Comparison of ENCODE assay signal across 19 mouse cellular contexts in the genomic region with DNA sequence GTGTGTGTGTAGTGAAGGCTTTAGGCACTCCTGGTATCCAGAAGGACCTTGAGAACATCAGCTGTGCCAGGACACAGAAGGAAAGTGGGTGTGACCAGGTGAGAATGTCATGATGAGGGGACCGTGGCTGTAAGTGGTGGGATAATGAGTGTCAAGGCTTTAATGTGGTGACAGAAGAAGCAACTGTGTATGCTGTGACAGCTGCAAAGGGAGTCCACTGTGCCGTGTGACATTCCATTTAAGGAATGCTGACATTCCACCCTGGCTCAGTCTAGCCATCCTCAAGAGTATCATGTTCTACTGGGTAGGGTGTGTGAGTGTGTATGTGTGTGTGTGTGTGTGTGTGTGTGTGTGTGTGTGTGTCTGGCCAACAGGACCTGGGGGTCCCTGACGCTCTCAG.
DNase-seq lines count a peak whose midpoint lies in the region; ATAC-seq and TF ChIP-seq lines count a peak whose summit lies in the region.
"Had no signal": no experiment of that assay in that cellular context is flagged by ENCODE, and none has a peak within 500 bp of the region (broad histone marks: within the 10 kb centered on the region; RNA-seq: fewer than 3 reads in every experiment).

No protein-coding gene starts in this region.

- peaks cover 6% of the 10 kb centered on the region; the same call in 1 of the 2 replicates for H3K4me1 ChIP-seq in heart, postnatal 0 days (ENCODE audit: control insufficient read depth, insufficient read depth)
- no peaks in the 10 kb centered on the region for H3K4me1 ChIP-seq in heart, adult 2 months (ENCODE audit: control insufficient read depth, insufficient read depth, low read length)
- H3K4me1 ChIP-seq in lung, embryonic 16.5 days (replicated peaks; ENCODE audit: control insufficient read depth, insufficient read depth, low read length): peaks cover 4% of the 10 kb centered on the region
- H3K4me1 ChIP-seq in lung, adult 2 months (ENCODE audit: control insufficient read depth, insufficient read depth, low read length): no peaks in the 10 kb centered on the region
- peaks cover 4% of the 10 kb centered on the region; the same call in 1 of the 2 replicates for H3K4me1 ChIP-seq in limb, embryonic 14.5 days (ENCODE audit: control insufficient read depth, insufficient read depth, low read length)

- no peaks in the 10 kb centered on the region for H3K9me3 ChIP-seq in heart, postnatal 0 days (replicated peaks; ENCODE audit: control insufficient read depth, low read length)
- H3K9me3 ChIP-seq in lung, embryonic 16.5 days (ENCODE audit: control insufficient read depth, low read length): no peaks in the 10 kb centered on the region
- H3K9me3 ChIP-seq in limb, embryonic 14.5 days (ENCODE audit: control insufficient read depth, low read length): no peaks in the 10 kb centered on the region
- H3K9me3 ChIP-seq: heart, embryonic 15.5 days; hindbrain, embryonic 10.5 days; midbrain, embryonic 13.5 days had no signal

- no peaks in the 10 kb centered on the region for H3K36me3 ChIP-seq in heart, postnatal 0 days (replicated peaks; ENCODE audit: control insufficient read depth, insufficient read depth, low read length)
- H3K36me3 ChIP-seq in heart, adult 2 months (ENCODE audit: control insufficient read depth, insufficient read depth, low read length): no peaks in the 10 kb centered on the region
- no peaks in the 10 kb centered on the region for H3K36me3 ChIP-seq in lung, embryonic 16.5 days (ENCODE audit: control insufficient read depth, insufficient read depth, low read length)
- H3K36me3 ChIP-seq in limb, embryonic 14.5 days (ENCODE audit: control insufficient read depth, insufficient read depth, low read length): no peaks in the 10 kb centered on the region
- H3K36me3 ChIP-seq: heart, embryonic 15.5 days; hindbrain, embryonic 10.5 days; midbrain, embryonic 13.5 days had no signal

- no peak overlapping the region for H3K9ac ChIP-seq in heart, postnatal 0 days (replicated peaks; ENCODE audit: low read depth, low read length)
- no peak overlapping the region for H3K9ac ChIP-seq in heart, adult 2 months (ENCODE audit: low read depth, low read length)
- H3K9ac ChIP-seq in lung, embryonic 16.5 days (ENCODE audit: low read length): no peak overlapping the region
- H3K9ac ChIP-seq in limb, embryonic 14.5 days (ENCODE audit: low read depth, low read length, severe bottlenecking): no peak overlapping the region
- H3K9ac ChIP-seq: heart, embryonic 15.5 days; midbrain, embryonic 13.5 days had no signal

- no peak overlapping the region for H3K27ac ChIP-seq in heart, postnatal 0 days (ENCODE audit: low read depth)
- H3K27ac ChIP-seq in heart, adult 2 months: no peak overlapping the region
- H3K27ac ChIP-seq in lung, embryonic 16.5 days (ENCODE audit: low read length): no peak overlapping the region
- no peak overlapping the region for H3K27ac ChIP-seq in limb, embryonic 14.5 days (replicated peaks; ENCODE audit: low read depth, low read length)
- H3K27ac ChIP-seq: heart, embryonic 15.5 days; hindbrain, embryonic 10.5 days; midbrain, embryonic 13.5 days had no signal

- H3K27me3 ChIP-seq in heart, postnatal 0 days (ENCODE audit: control insufficient read depth, insufficient read depth, low read length): no peaks in the 10 kb centered on the region
- H3K27me3 ChIP-seq in heart, adult 2 months (ENCODE audit: control insufficient read depth, insufficient read depth, low read length): no peaks in the 10 kb centered on the region
- no peaks in the 10 kb centered on the region for H3K27me3 ChIP-seq in lung, embryonic 16.5 days (ENCODE audit: control insufficient read depth, insufficient read depth, low read depth, low read length)
- no peaks in the 10 kb centered on the region for H3K27me3 ChIP-seq in limb, embryonic 14.5 days (ENCODE audit: control insufficient read depth, insufficient read depth, low read length)
- H3K27me3 ChIP-seq: heart, embryonic 15.5 days; midbrain, embryonic 13.5 days had no signal

- 43% methylated on average over 3 of the region's 3 CpGs for WGBS in heart, postnatal 0 days
- 58% methylated on average over 3 of the region's 3 CpGs for WGBS in heart, adult 2 months
- WGBS in lung, embryonic 16.5 days: 26% methylated on average over 3 of the region's 3 CpGs
- 52% methylated on average over 3 of the region's 3 CpGs for WGBS in lung, adult 2 months
- WGBS in limb, embryonic 14.5 days: 45% methylated on average over 3 of the region's 3 CpGs

- DNase-seq in heart, postnatal 0 days (ENCODE audit: low spot score): no peak
- DNase-seq in heart, adult 2 months: no peak
- no peak for DNase-seq in lung, adult 2 months
- peak; percentile 52 for DNase-seq in ZHBTc4 (ENCODE audit: low read depth, low spot score)
- peak; percentile 18 for DNase-seq in limb, embryonic 14.5 days (ENCODE audit: low spot score)
- DNase-seq in frontal cortex, postnatal 25 days (ENCODE audit: low spot score in 2 of 2): no peak
- no peak for DNase-seq in left cerebral cortex, adult 11 months (ENCODE audit: low spot score)
- DNase-seq: adrenal gland, postnatal 36 days; cerebellum, adult 2 months; gastrocnemius, postnatal 10 days; heart, adult 18-20 months; kidney, adult 8-10 months; lung, adult 18-20 months had no signal

- intact Hi-C loops in heart, adult 2 months (cut with DNase I): no loop called here

- TF ChIP-seq CTCF in heart, postnatal 0 days (IDR thresholded peaks at IDR 0.05; ENCODE audit: low read depth): no peak
- no peak for TF ChIP-seq CTCF in heart, adult 2 months (IDR thresholded peaks at IDR 0.05)
- no peak for TF ChIP-seq CTCF in lung, adult 2 months (IDR thresholded peaks at IDR 0.05; ENCODE audit: insufficient read depth, low read length)

- ATAC-seq in heart, postnatal 0 days (ENCODE audit: insufficient read depth, low read depth): peak; percentile 53; the same call in 1 of the 2 replicates
- ATAC-seq in lung, embryonic 16.5 days (ENCODE audit: low read depth): 0 out of 2 replicates have a peak, but pooled peaks have one; percentile 44
- peak; percentile 83 for ATAC-seq in limb, embryonic 14.5 days (ENCODE audit: low FRiP score, low read depth)
- ATAC-seq: activated CD4-positive, CD25-positive, alpha-beta regulatory T cell, adult 4 months; forebrain, embryonic 16.5 days; midbrain, embryonic 13.5 days had no signal

- no peak overlapping the region for H3K4me2 ChIP-seq in heart, postnatal 0 days (ENCODE audit: low read depth, low read length)
- no peak overlapping the region for H3K4me2 ChIP-seq in lung, embryonic 16.5 days (ENCODE audit: low read depth, low read length)
- no peak overlapping the region for H3K4me2 ChIP-seq in limb, embryonic 14.5 days (replicated peaks; ENCODE audit: low read depth, low read length, severe bottlenecking)
- H3K4me2 ChIP-seq: heart, embryonic 15.5 days; midbrain, embryonic 13.5 days had no signal

- no peak for TF ChIP-seq POLR2A in heart, adult 2 months (IDR thresholded peaks at IDR 0.05; ENCODE audit: insufficient read depth, low read depth, low read length)
- no peak for TF ChIP-seq POLR2A in lung, adult 2 months (IDR thresholded peaks at IDR 0.05; ENCODE audit: borderline replicate concordance, extremely low read depth, low read depth, low read length)
- no peak for TF ChIP-seq POLR2A in limb, embryonic 14.5 days (IDR thresholded peaks at IDR 0.05; ENCODE audit: borderline replicate concordance, extremely low read depth, insufficient read depth, insufficient read length)

- H3K79me2 ChIP-seq in heart, adult 2 months (replicated peaks; ENCODE audit: control insufficient read depth, insufficient read depth, low read length): no peaks in the 10 kb centered on the region

- no peak for TF ChIP-seq EP300 in heart, postnatal 0 days (IDR thresholded peaks at IDR 0.05; ENCODE audit: low read depth)
- no peak for TF ChIP-seq EP300 in heart, adult 2 months (IDR thresholded peaks at IDR 0.05; ENCODE audit: insufficient read depth, low read depth, low read length)

- H3K4me3 ChIP-seq in heart, postnatal 0 days (ENCODE audit: low read depth, low read length): no peak overlapping the region
- H3K4me3 ChIP-seq in heart, adult 2 months: no peak overlapping the region
- H3K4me3 ChIP-seq in lung, embryonic 16.5 days (ENCODE audit: low read length): no peak overlapping the region
- H3K4me3 ChIP-seq in lung, adult 2 months (replicated peaks; ENCODE audit: extremely low read depth, low read depth, low read length): no peak overlapping the region
- H3K4me3 ChIP-seq in limb, embryonic 14.5 days (replicated peaks; ENCODE audit: low read length): no peak overlapping the region
- H3K4me3 ChIP-seq: heart, embryonic 15.5 days; hindbrain, embryonic 10.5 days; midbrain, embryonic 13.5 days had no signal

Comparison
In these comparisons a context has a peak if more than half of its experiments do, and no peak if none do; other contexts are left out.
1. DNase-seq: peak in ZHBTc4 (single experiment) and limb, embryonic 14.5 days (single experiment); none in heart, postnatal 0 days (single experiment), heart, adult 2 months (0 of 2), lung, adult 2 months (single experiment), frontal cortex, postnatal 25 days (0 of 2) and left cerebral cortex, adult 11 months (single experiment).
2. Peak in every context shown above with its lines, with median percentiles within 50 percentile points of each other: ATAC-seq.